Mouse (Mus musculus): ENCODE measurements around the gene Cdk6.
"Not testable (repeated sequence)": the region's sequence is repeated elsewhere in the genome, so short reads cannot be mapped to it uniquely, and the experiment has no call there.

Cdk6 gene

DNA sequence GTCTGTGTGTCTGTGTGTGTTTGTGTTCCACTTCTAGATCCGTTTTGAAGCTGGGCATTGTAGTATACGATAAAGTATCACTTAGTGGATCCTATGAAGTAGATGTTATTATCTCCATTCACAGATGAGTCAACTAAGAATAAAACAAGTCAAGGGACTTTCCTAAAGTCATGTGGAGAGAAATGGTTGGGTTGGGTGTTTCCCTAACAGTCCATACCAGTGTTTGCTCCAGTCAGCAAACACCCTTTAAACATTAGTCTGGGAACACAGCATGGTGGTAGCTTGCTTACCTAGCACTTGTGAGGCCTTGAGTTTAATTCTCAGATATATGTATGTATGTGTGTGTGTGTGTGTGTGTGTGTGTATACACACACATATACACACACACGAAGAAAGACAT is 168.2 kb downstream of the Cdk6 start:
- no peak for DNase-seq (ENCODE audit: low read depth, low spot score)

- DNase-seq (ENCODE audit: low read depth, low spot score), result no peak
Observed at GRCm38 (mm10) chr5:3511097-3511795, 170.0 kb downstream of the Cdk6 start.

DNA sequence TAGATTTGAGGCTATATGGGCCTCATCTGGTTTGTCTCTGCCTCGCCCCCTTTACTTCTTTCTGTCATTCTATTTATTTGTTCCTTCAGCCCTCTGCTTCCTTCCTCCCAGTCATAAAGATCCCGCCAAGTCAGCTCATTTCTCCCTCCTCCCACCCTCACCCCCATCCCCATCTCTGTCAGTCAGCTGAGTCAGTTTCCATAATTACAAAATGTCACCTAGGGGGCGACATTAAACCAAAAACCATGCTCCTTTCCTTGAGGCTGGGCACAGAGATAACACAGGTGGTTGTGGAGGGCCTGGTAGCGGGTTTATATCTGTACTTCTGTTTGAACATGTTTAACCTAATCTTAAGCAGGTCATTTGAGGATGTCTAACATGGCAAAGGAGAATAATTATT is 171.3 kb downstream of the Cdk6 start:
- DNase-seq (ENCODE audit: low read depth, low spot score), result no peak

GRCm38 (mm10) chr5:3514901-3515311 is 173.6 kb downstream of the Cdk6 start:
- no peak for DNase-seq (ENCODE audit: low read depth, low spot score)

- DNase-seq (ENCODE audit: low read depth, low spot score), result no peak
Observed at GRCm38 (mm10) chr5:3515477-3515876, 174.2 kb downstream of the Cdk6 start.

GRCm38 (mm10) chr5:3516481-3517075 is 175.3 kb downstream of the Cdk6 start:
- no peak for DNase-seq (ENCODE audit: low read depth, low spot score)

GRCm38 (mm10) chr5:3520493-3521359 is 179.4 kb downstream of the Cdk6 start:
- DNase-seq (ENCODE audit: low read depth, low spot score), result no peak

- no peak for DNase-seq (ENCODE audit: low read depth, low spot score)
Observed at GRCm38 (mm10) chr5:3521741-3522140, 180.5 kb downstream of the Cdk6 start.

- no peak for DNase-seq (ENCODE audit: low read depth, low spot score)
Observed at GRCm38 (mm10) chr5:3522826-3523225, 181.5 kb downstream of the Cdk6 start.

DNA sequence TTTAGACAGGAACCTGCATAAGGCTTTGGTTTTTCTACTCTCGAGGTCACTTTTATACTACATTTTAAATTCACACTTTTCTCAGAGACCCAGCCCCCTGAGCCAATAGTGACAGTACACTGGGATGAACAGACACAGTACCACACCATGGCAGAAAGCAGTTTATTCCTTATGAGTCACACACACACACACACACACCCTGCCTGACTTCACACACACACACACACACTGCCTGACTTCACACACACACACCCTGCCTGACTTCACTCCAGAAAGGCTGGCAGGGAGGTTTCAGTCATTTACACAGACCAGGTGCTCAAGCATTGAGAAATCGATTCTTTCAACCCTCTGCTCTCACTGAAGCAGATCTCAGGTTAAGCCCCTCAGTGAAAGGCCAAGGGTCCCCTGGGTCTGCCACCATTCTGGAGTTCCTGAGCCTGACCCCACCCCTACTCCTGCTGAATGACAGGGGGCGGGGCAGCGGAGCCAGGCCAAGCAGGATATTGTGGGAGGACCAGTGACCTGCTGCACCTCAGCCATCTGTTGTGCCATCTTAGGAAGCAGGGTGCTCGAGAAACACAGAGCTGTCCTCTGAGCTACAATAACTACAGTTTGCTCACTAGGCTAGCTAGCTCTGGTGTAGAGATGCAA is 185.9 kb downstream of the Cdk6 start:
- DNase-seq (ENCODE audit: low read depth, low spot score), result no peak

GRCm38 (mm10) chr5:3529585-3530189 is 188.4 kb downstream of the Cdk6 start:
- DNase-seq (ENCODE audit: low read depth, low spot score), result no peak

DNA sequence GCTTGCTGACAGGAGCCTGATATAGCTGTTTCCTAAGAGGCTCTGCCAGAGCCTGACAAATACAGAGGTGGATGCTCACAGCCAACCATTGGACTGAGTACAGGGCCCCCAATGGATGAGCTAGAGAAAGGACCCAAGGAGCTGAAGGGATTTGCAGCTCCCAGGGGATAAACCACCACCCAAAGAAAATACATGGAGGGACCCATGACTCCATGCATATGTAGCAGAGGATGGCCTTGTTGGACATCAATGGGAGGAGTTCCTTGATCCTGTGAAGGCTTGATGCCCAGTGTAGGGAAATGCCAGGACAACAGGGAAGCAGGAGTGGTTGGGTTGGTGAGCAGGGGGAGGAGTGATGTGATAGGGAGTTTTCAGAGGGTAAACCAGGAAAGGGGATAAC is 190.8 kb downstream of the Cdk6 start:
- DNase-seq (ENCODE audit: low read depth, low spot score), result not testable (repeated sequence)

GRCm38 (mm10) chr5:3536592-3537212 is 195.4 kb downstream of the Cdk6 start:
- DNase-seq (ENCODE audit: low read depth, low spot score), result no peak

DNA sequence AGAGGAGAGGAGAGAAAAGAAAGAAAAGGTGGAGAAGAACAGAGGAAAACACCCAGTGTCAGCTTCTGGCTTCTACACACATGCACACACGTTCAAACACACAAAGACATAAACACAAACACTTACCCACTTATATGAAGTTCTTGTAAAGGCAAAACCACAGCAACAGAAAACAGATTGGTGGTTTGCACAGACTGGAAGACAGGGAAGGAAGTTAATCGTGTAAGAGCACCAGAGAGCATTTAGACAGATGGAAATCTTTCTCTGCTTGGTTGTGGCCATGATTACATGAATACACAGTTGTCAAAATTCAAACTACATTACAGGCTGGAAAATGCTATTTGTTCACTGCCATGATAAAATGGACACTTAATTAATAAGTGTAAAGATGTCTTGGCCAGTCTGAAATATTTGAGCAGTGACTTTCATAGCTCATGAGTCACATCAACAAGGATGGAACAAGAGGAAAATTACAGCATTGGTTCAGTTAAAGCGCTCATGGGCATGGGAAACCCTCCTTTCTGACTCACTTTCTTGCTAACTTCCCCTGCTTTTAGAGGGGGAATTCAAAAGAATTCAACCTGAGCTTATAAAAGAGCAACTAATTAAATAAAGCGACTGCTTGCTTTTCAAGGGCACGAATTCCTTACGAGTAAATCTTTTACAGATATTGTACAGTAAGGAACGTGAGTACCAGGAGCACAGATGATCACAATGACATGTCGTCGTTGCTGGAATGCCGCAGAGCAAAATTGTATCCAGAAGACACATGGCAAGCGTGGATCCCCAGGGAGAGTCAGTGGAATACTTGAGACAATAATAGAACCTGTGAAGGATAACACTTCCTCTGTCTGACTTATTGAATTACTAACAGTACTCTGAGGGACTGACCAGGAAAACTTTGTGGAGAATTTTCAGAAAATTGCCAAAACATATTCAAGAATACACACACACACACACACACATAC is 197.5 kb downstream of the Cdk6 start:
- no peak for DNase-seq (ENCODE audit: low read depth, low spot score)

- no peak for DNase-seq (ENCODE audit: low read depth, low spot score)
Observed at GRCm38 (mm10) chr5:3541871-3542270, 200.6 kb downstream of the Cdk6 start.

DNA sequence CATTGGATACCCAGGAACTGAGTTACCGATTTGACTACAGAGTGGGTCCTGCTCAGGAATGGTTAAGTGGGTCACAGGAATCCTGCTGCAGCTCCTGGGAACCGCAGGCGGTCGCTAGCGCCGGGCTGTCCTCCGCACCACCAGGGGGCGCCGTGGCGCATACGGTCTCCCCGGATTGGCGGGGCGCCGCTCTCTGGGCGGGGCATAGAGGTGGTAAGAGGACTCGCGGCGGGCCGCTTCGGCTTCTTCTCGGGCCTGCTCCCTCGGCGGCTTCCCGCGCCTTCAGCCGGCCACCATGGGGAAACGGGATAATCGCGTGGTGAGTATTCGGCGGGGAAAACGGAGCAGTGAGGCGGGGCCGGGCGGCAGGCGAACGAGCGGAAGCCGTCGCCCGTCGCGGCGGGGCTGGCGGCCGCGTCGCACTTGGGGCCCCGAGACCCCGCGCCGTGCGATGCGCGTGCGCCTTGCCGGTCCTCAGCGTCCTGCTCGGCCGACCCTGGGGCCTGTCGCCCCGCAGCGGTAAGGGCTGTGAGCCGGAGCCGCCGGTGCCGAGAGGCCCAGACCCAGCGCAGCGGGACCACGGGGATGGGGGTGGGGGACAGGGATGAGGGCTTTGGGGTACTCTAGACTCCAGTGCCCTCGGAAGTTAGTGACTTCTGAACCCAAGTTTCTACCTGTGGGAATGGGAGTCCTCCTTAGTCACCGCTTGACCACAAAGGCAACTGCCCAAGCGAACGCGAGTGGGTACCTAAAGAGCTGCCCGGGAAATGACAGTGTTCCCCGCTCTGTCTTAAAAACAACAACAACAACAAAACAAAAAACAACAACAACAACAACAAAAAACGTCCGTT is 202.6 kb downstream of the Cdk6 start, which contains the start of gene Fam133b:
Fam133b (plus strand) TSS at position 205 of the 851 bp plus-strand sequence.
- peak; percentile 90 for DNase-seq (ENCODE audit: low read depth, low spot score)

DNA sequence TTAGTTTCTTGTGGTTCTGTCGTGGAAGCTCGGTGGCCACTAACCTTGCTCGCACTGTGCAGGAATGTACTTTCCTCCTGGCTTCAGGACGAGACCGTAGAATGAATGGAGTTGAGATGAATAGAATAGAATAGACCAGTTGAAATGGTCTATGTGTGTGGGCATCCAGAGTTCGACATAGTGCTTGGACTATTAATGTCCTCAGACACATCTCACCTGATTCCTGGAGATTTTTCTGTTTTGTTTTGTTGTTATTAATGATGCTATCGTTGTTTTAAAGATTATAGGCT is 203.1 kb downstream of the Cdk6 start:
- peak; percentile 5 for DNase-seq (ENCODE audit: low read depth, low spot score)

GRCm38 (mm10) chr5:3546226-3546625 is 204.9 kb downstream of the Cdk6 start:
- no peak for DNase-seq (ENCODE audit: low read depth, low spot score)

DNA sequence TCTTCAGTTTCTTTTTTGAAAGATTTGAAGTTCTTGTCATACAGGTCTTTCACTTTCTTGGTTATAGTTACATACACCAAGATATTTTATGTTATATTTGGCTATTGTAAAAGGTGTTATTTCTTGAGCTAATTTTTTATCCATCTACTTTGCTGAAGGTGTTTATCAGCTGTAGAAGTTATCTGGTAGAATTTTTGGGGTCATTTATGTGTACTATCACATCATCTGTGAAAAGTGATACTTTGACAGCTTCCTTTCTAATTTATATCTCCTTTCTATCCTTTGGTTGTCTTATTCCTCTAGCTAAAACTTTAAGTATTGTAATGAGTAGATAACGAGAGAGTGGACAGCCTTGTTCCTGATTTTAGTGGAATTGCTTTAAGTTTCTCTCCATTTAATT is 210.2 kb downstream of the Cdk6 start:
- DNase-seq (ENCODE audit: low read depth, low spot score), result no peak
